Mouse (Mus musculus): Measurements from ENCODE around the gene Rasgrp2.
A peak's percentile ranks its signal among the peaks of the same experiment; 100 is the strongest.

Rasgrp2 gene

DNA sequence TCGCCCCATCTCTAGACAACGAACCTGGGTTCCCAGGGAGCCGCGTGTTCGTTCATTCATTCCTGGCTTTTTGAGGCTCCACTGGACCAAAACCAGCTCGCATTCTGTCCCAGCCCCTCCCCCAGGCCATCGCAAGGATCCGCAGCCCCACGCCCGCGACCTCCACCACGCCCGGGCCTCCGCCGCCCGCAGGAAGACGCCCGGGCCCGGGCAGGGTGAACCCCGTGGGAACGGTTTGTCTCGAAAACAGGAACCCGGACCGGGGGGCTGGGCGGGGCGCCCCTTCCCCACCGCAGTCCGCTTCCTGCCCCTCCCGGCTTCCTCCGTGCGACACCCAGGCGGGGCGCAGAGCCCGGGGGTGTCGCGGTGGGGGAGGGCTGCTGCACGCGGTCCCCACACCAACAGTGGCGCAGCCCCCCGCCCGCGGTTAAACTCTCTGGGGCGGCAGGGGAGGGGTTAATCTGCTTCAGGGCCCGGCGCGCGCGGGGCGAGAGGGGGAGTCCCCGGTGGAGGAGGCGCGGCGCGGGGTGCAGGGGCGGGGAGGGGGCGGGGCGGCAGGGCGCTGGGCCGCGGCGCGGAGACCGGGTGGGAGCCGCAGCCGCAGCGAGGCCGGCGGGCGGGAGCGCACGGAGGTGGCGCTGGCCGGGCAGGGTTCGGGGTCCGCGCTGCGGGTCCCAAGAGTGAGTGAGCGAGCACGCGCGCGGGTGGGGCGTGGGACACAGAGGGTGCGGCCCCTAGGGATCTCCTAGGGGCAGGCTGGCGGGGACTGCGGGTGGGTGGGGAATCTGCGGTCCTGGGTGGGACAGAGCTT is at the start of gene Rasgrp2:
Rasgrp2 (plus strand) TSS at position 56 of the 811 bp plus-strand sequence.
- DNase-seq (ENCODE audit: low read depth, low spot score) = no peak

- DNase-seq (ENCODE audit: low read depth, low spot score) = no peak
These were observed 47.6 kb upstream of the Rasgrp2 start for GRCm38 (mm10) chr19:6351431-6352106.

DNA sequence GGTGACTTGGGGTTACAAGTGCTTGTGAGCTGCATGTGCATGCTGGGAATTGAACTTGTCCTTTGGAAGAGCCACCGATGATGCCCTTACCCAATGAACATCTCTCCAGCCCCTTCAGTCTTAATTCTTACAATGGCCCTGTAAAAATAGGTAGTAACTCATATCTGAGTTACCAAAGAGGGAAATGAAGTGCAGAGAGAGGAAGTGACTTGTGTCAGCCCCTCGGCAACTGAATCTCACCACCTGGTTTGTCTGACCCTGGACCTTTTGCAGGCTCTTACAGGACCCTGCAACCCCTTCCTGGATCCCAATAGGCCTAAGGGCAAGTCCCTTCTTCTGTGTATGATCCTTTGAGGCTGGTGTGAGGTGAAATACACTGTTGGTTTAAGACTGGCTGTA is 47.0 kb upstream of the Rasgrp2 start:
- no peak for DNase-seq (ENCODE audit: low read depth, low spot score)

DNA sequence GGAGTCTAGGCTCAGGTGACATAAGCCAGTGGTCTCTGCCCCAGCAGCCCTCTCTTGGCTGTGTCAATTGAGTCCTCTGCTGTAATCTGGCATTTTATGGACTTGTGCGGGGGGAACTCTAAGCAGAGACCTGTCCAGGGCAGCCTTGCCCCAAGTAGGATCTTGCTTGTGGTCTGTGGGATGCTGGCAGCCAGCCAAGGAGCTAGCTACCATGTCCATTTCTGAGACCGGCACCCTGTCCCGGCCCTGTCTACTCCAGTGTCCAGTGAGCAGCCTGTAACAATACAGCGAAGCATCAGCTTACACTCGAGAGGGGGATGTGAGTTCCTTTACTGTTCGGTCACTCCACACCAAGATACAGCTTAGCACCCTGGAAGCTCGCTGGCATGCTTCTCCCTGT is 45.1 kb upstream of the Rasgrp2 start:
- DNase-seq (ENCODE audit: low read depth, low spot score) = no peak

DNA sequence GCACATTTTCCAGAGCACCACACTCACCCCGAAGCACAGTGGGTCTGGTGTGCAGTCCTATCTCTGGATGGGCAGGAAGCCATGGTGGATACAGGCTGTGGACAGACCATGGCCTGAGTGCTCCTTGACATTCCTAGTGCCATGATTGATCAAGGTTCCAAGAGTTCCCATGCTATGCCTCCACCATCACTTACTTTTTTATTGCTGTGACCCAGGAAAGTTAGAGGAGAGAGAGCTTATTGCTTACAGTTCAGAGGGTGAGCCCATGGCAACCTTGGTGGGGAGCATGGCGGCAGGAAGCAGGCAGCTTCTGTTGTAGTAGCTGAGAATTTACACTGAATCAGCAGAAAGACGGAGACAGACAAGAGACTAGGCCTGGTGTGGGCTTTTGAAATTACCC is 37.8 kb upstream of the Rasgrp2 start:
- DNase-seq (ENCODE audit: low read depth, low spot score) = no peak

DNA sequence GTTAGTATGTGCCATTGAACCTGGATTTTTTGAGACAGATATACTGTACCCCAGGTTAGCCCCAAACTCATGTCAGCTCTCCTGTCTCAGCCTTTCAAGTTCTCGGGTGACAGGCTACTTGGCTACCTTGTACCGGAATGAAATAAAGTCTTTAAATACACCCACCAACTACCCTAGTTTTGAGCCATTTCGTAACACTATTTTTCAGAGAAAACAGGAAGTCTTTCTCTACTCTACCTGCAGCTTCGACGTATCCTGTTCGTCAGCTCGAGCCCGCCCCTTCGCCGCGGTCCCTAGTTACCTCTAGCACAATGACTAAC is 36.1 kb upstream of the Rasgrp2 start:
- no peak for DNase-seq (ENCODE audit: low read depth, low spot score)

DNA sequence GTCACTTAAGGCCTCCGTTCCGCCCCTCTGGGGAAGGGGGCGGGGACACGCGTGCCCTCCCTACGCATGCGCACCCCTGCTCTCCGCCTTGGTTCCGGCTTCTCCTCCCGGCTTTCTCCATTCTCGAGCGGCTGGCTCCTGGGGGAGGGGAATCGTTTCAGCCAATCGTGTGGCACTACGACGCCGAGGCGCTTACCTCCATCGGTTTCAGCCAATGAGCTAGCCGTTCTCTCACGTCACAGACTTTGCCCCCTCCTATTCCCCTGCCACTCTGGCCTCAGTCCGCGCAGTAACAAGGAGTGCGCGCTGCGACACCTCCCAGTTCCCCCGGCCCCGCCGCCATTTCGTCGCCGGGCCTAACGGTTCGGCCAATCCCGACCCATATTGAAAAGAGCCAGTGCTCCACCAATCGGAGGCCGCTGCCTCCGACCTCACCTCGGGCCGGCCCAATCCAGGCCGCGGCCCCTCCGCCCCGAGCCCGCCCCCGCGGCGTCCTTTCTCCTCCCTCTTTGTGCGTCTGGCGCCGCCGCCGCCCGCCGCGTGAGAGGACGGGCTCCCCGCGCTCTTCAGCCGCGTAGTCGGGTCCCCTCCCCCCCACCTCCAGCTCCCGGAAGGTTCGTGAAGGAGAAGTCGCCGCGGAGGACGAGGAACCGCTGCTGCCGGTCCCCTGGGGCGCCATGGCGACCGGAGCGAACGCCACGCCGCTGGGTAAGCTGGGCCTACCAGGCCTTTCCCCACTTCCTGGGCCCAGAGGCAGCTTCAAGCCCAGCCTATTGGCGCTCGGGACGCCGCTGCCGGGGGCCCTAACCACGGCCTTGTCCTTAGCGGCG is 35.5 kb upstream of the Rasgrp2 start, which contains the start of gene Sf1:
Sf1 (plus strand) TSS at position 280 of the 830 bp plus-strand sequence.
- DNase-seq (ENCODE audit: low read depth, low spot score) = peak; percentile 100

DNA sequence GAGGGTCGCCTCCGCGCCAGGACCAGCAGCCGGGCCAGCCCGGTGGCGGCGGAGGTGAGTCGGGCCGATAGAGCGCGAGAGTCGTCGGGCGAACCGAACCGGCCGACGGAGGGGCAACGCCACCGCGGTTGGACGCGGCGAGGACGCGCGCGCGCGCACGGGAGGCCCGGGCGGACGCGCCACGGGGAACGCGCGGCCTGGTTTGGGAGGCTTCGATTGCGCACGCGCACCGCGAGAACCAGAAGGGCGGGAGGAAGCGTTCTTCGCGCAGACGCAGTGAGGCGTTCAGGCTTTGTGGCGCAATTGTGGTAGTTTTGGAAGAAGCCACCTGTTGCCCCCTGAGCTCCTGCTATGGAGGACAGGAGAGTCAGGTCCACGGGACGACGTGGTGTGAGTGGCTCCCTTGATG is 34.8 kb upstream of the Rasgrp2 start:
- peak; percentile 92 for DNase-seq (ENCODE audit: low read depth, low spot score)

DNA sequence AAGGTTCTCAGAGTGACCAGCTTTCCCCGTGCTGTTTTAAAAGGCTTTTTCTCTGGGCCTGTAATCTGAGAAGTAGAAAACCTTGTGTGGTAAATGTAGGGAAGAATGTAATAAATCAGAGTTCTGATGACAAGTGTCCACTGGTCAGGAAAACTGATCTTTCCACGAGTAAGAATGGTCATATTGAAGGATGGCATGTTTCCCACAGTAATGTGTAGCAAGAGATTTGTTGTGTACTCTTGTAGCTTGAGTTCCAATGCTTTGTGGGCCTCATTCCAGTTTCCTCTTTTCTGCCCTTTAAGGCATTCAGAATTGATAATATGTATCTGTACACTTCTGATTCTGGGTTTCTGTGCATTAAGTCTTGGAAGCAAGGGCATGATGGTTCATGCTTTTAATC is 34.3 kb upstream of the Rasgrp2 start:
- DNase-seq (ENCODE audit: low read depth, low spot score) = no peak

GRCm38 (mm10) chr19:6370175-6370574 is 29.0 kb upstream of the Rasgrp2 start:
- DNase-seq (ENCODE audit: low read depth, low spot score) = no peak

- DNase-seq (ENCODE audit: low read depth, low spot score) = no peak
These were observed 26.7 kb upstream of the Rasgrp2 start for GRCm38 (mm10) chr19:6372433-6372832.

GRCm38 (mm10) chr19:6373539-6374400 is 25.4 kb upstream of the Rasgrp2 start:
- DNase-seq (ENCODE audit: low read depth, low spot score) = peak; percentile 75

DNA sequence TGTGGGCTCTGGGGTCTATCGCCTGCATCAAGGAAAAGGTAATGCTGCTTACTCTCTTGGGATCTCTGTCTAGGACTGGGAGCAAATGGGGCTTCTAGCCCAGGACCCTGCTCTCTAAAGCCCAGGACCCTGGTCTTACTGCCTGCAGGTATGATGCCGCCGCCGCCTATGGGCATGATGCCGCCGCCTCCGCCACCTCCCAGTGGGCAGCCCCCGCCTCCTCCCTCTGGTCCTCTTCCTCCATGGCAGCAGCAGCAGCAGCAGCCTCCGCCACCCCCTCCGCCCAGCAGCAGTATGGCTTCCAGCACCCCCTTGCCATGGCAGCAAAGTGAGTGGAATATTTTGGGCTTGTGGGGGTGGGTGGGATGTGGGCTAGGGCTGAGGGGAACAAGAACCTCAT is 24.6 kb upstream of the Rasgrp2 start:
- DNase-seq (ENCODE audit: low read depth, low spot score) = no peak

- DNase-seq (ENCODE audit: low read depth, low spot score) = no peak
These were observed 23.5 kb upstream of the Rasgrp2 start for GRCm38 (mm10) chr19:6375423-6376254.

GRCm38 (mm10) chr19:6376255-6376564 is 22.9 kb upstream of the Rasgrp2 start:
- no peak for DNase-seq (ENCODE audit: low read depth, low spot score)

GRCm38 (mm10) chr19:6376643-6377042 is 22.5 kb upstream of the Rasgrp2 start:
- DNase-seq (ENCODE audit: low read depth, low spot score) = no peak

DNA sequence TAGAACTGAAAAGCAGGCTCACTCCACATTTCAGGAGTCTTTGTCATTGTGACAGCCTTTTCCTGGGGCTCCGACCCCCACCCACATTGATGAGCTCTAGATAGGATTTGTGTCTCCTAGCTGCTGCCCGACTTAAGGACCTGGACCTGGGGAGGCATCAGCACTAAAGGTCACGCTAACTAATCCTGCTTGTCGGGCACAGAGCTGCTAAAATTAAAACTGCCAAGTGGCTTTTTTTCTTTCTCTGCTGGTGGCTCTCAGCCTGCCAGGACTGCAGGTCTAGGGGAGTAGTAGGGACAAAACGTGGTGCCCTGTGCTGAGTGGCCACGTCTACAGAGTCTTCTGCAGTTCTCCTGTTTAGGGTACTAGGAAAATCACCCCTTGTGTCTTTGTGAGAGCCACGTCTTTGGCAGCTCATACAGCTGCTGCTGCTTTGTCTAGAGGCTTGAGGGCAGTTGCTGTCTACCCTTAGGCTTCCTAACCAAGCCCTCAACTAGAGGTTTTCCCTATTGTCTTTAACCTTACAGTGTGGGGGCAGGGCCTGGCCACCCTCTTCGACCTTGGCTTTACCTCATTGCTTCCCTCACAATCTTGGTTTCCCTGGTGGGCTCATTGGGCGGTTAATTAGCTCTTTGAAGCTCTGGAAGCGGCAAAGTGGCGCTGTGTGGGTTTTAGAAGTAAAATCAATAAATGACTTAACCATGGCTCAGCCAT is 21.7 kb upstream of the Rasgrp2 start:
- DNase-seq (ENCODE audit: low read depth, low spot score) = peak; percentile 82

- no peak for DNase-seq (ENCODE audit: low read depth, low spot score)
These were observed 18.6 kb upstream of the Rasgrp2 start for GRCm38 (mm10) chr19:6380411-6381166.

GRCm38 (mm10) chr19:6381238-6381637 is 17.9 kb upstream of the Rasgrp2 start:
- DNase-seq (ENCODE audit: low read depth, low spot score) = no peak

Data from skeletal muscle tissue, adult 2 months (tissue).